Mouse (Mus musculus) lung, postnatal 10 days (tissue): ENCODE data around the gene Asb16.
A peak's percentile ranks its signal among the peaks of the same experiment; 100 is the strongest.

Experiments used
- DNase-seq: peaks from one replicate; pipeline ENCODE4 v3.0.0; 2021

Gene Asb16

GRCm38 (mm10) chr11:102288027-102288804 is 19.7 kb downstream of the Asb16 start:
- no peak for DNase-seq

- peak; percentile 59 for DNase-seq
These were observed 20.4 kb downstream of the Asb16 start for GRCm38 (mm10) chr11:102288913-102289312.

- DNase-seq, result no peak
These were observed 21.1 kb downstream of the Asb16 start for GRCm38 (mm10) chr11:102289511-102290100.

GRCm38 (mm10) chr11:102290141-102290540 is 21.6 kb downstream of the Asb16 start:
- DNase-seq, result no peak

GRCm38 (mm10) chr11:102291051-102291535 is 22.6 kb downstream of the Asb16 start:
- no peak for DNase-seq

- DNase-seq, result no peak
These were observed 25.4 kb downstream of the Asb16 start for GRCm38 (mm10) chr11:102293971-102294370.

- DNase-seq, result no peak
These were observed 25.9 kb downstream of the Asb16 start for GRCm38 (mm10) chr11:102294416-102294815.

- DNase-seq, result peak; percentile 57
These were observed 26.5 kb downstream of the Asb16 start for GRCm38 (mm10) chr11:102294887-102295597.

GRCm38 (mm10) chr11:102295598-102296471 is 27.3 kb downstream of the Asb16 start:
- DNase-seq, result peak; percentile 73

- DNase-seq, result peak; percentile 100
These were observed 28.2 kb downstream of the Asb16 start, which contains the start of gene Atxn7l3 for GRCm38 (mm10) chr11:102296491-102297472. Gene Atxn7l3 (minus strand): TSS chr11:102296631.

GRCm38 (mm10) chr11:102297577-102298556 is 29.3 kb downstream of the Asb16 start:
- DNase-seq, result no peak

- DNase-seq, result peak; percentile 80
These were observed 31.3 kb downstream of the Asb16 start for GRCm38 (mm10) chr11:102299839-102300238.

GRCm38 (mm10) chr11:102304141-102304540 is 35.6 kb downstream of the Asb16 start:
- DNase-seq, result no peak

GRCm38 (mm10) chr11:102305359-102305758 is 36.8 kb downstream of the Asb16 start:
- DNase-seq, result no peak

GRCm38 (mm10) chr11:102308104-102308503 is 39.6 kb downstream of the Asb16 start:
- DNase-seq, result no peak

- peak; percentile 99 for DNase-seq
These were observed 40.4 kb downstream of the Asb16 start for GRCm38 (mm10) chr11:102308979-102309378.

GRCm38 (mm10) chr11:102309821-102310617 is 41.5 kb downstream of the Asb16 start:
- no peak for DNase-seq

- no peak for DNase-seq
These were observed 42.5 kb downstream of the Asb16 start for GRCm38 (mm10) chr11:102310768-102311695.
